Mouse (Mus musculus): ENCODE results near the gene Pum3. TPM values are rescaled to one million over a fixed set of nuclear protein-coding genes. Genes with fewer than 3 reads are reported as not detected.
"Not testable (repeated sequence)": the region's sequence is repeated elsewhere in the genome, so short reads cannot be mapped to it uniquely, and the experiment has no call there.

Pum3 gene
- total RNA-seq, 2 experiments from 2014 or later = 82.1 to 96.2 TPM

DNA sequence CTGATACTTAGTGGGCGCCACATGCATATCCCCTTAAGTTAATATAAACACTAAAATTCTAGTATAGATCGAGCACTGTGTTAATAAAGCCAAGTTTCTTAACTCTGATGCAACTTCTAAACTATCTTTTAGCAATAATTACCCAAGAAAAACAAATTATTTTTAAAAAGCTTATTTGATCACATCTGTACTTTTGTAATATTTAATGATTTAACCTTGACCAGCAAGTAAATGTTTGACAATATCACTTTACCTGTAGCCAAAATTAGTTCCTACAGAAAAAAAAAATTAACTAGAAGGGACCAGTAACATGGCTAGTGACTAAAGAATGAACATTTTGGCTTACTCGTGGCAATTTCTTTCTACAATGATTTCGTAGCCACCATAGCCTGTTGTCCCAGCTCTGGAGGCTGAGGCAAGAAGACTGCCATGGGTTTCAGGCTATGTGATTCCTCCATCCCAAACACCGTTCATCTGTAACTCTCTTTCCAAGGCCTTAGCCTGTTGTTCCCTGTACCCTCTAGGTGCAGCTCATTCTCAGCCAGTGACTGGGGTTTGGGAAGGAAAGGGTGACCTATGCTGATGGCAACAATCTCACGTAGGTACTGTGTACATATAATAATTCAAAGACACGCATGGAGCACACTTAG, 35.2 kb downstream of the Pum3 start:
- no peak for DNase-seq (ENCODE audit: low spot score in 2 of 2)

DNA sequence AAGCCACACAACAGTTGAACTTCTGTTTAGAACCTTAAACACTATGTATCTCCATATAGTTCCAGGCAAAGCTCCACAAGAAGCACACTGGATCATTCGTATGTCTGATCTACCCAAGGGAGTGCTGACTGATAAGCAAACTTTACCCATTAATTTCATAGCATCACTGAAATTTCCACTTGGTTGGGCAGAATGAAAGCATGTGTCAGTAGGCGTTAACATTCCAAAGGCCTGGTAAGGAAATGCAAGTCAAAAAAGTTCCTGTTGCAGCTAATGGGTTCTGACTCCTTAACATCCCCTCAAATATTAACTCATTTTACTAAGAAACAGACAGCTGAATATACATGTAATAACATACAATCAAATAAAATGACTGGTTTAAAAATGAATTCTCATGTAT, 37.2 kb downstream of the Pum3 start:
- no peak for DNase-seq (ENCODE audit: low spot score in 2 of 2)

DNA sequence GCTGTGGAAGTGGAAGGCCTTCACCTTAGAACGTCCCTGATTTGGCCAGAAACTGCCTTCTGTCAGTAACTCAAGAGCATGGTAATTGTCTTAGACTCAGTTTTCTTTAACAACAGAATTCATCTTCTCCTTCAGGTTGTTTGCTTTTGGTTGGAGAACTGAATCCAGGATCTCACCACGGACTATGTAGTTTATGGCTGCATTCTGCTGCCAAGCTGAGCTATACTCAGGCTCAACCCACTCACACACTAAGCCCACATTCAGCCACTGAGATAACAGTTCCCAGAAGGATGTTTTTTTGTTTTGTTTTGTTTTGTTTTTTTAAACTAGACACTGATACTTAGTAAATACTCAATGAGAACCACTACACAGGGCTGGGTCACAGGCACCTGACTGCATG, 38.3 kb downstream of the Pum3 start:
- no peak for DNase-seq (ENCODE audit: low spot score in 2 of 2)

DNA sequence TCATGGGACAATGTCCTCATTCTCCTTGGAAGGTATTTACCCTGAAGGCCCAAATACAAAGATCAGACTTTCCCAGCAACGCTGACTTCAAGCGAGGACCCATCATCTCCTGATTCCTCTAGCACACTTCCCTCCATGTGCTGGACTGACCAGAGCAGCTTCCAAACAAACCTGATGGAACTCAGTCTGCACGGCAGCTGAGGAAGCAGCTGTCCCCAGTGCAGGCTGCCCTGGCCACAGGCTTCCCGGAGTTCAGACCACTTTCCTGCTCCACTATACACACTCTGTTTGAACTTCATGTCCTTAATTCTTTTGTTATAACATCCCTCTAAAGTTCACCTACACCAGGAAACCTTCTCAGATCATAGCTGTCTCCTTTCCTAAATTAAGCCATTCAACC, 40.1 kb downstream of the Pum3 start:
- DNase-seq (ENCODE audit: low spot score in 2 of 2) = not testable (repeated sequence)

DNA sequence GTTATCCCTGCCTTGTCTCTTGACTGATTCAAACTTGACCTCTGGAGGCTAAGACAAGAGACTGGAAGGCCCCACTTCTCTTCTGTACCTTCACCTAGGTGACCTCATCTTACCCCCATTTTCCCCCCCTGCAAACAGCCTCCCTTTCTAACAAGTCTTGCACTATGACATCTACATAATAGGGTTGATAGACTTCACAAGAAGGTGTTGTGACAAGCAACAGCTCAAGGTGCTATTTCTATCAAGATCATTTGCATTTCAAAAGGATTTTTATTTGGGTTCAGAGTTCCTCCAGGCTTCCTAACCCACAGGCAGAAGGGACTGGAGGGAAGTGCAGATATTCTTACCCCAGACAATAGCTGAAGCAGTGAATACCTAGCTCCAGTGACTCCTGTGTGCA, 44.3 kb downstream of the Pum3 start:
- no peak for DNase-seq (ENCODE audit: low spot score in 2 of 2)

DNA sequence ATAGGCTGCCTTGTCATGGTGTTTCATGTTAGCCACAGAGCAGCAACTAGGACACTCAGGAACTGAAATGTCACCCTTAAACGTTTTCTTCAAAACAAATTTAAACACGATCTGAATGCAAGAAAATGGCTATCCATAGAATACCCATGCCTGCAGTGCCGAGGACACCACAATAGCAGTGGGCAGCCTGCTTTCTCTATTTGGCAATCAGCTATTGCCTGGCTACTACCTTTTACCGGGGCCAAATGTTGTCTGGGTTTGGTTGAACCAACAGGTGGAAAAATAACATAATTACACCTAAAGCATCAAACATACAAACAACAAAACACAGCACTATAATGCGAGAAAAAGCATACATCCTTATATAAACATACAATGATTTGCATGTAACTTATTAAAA, 46.4 kb downstream of the Pum3 start:
- no peak for DNase-seq (ENCODE audit: low spot score in 2 of 2)

DNA sequence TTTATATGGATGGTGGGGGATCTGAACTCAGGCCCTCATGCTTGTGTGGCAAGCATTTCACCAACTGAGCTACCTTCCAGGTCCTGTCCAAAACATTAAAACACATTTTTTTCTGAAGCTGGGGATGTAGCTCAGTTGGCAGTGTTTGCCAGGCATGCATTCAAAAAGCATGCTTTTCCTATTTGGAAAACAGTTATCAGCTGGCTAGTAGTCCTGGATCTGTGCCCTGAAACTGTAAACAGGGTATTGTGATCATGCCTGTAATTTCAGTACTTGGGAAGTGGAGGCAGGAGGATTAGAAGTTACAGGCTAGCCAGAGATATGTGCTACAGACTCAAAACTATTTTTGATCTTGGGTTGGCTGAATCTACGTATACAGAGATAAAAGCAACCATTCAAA, 47.5 kb downstream of the Pum3 start:
- no peak for DNase-seq (ENCODE audit: low spot score in 2 of 2)

DNA sequence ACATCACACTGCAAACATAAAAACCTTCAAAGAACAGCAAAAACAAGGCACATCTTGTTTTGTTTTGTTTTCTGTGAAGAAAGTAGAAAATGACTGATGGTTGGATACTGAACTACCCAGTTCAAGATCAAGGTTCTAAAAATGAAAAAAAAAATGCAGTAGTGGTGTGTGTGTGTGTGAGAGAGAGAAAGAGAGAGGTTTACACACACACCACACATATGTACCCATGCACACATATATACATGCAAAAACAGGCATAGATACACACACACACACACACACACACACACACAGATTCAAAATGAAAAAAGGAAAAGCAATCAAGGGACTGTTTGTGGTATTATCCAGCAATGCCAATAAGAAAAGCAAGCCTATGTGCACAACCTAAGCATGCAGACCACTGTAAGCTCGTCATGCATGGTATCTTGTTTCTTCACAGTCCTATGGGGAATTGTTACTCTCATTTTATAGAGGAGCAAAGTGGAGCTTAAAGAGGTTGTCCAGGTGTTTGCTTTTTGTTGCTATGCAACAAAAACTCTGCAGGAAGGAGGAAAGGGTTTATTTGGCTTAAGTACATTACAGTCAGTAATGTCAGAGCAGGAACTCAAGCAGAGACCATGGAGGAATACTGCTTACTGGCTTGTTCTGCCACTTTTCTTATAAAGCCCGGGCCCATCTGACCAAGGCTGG, 49.8 kb downstream of the Pum3 start:
- no peak for DNase-seq (ENCODE audit: low spot score in 2 of 2)

DNA sequence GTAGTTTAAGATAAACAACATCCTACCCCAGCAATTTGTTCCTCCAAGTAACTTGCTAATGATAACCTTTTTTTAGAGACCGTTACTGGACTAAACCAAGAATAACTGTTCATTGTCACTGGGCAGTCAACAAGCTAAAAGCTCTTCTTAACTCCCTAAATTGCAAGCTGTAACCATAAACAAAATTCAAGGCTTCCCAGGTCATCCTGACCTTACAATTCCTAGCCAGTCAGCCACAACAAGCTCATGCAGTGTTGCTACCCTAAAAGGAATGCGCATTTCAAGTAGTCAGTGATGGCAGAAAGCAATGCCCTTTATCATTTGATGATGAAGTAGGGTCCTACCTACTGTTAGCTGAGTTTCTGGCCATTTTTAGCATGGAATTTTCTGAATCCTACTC, 58.8 kb downstream of the Pum3 start:
- no peak for DNase-seq (ENCODE audit: low spot score in 2 of 2)

DNA sequence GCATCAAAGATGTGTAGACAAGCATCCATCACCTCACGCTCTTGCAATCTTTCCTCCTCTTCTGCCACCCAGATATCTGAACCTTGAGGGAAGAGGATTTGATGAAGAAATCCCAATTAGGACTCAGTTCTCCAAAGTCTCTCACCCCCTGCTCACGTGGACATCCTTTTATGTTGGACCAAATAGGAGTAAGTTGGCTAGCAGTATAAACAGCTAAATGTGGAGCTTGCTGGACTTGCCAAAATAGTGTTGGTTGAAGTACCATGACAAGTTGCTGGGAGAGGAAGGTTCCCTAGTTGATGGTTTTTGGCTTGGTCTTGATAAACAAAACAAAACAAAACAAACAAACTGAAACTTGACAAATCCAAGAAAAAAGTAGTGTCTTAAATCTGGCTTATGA, 59.5 kb downstream of the Pum3 start:
- no peak for DNase-seq (ENCODE audit: low spot score in 2 of 2)

DNA sequence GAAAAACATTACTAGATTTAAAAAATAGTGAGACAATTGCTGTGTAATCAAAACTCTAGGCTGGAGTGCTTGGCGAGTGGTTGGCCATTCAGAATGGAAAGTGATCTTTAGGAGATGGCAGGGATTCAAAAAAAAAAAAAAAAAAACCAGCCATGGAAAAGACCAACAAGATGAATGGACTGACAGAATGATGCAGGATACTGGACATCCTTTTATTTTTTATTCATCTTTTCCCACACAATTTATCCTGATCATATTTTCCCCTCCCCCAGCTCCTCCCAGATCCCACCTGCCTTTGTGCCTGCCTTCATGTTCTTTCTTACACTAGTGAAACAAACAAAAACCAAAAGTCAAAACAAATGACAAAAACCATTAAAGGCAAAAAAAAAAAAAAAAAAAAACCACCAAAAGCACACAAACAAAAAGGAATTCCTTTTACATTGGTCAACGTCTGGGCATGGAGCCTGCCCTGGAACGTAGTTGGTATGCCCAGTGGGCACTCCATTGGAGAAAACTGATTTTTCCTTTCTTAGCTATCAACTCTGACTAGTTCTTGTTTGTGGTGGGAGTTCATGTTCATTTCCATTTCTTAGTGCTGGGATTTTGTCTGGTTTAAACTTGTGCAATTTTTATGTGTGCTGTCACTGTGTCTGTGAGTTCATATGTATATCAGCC, 60.0 kb downstream of the Pum3 start:
- DNase-seq (ENCODE audit: low spot score in 2 of 2) = no peak

DNA sequence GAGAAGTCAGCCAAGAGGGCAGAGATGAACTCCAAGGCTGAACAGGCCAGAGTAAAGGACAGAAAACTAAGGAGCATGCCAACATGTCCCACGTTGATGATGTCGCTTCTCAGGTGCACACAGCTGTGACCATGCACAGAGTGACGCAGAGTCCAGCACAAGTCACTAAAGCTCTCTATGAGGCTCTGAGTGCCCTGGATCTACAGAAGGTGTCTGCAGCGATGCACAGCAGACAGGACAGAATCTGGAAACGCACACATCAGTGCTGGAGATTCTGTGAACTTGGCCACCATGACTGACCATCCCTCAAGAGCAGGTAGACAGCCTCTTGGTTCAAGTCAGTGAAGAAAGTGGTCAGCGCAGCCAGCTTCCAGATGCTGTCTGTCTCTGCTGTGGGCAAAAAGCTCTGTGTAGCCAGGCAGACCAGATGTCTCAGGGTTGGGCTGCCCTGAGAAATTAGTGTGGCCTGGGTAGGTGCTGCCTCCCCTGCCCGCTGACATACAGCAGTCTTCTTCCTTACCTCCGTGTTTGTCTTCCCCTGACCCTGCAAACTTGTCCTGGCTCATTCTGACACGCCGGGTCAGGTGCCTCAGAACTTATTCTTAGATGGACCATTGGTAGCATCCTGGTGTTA, 63.4 kb downstream of the Pum3 start:
- no peak for DNase-seq (ENCODE audit: low spot score in 2 of 2)

DNA sequence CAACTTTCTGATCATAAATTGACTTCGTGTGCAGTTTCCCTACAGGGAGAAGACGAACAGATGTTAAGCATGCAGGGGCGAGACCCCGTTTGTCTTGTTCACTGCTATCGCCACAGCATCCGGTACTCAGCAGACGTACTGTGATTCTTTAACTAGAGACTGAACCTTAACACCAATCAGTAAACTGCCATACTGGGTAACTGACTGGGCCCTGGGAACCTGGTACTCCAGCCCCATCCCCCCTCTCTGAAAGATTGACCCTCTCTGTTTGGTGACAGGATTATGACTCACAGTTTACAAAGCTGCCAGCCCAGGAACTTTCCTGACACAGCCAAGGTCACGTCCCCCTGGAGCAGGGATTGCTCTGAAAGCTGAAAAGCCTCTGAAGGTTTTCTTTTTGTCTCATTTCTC, 65.1 kb downstream of the Pum3 start:
- no peak for DNase-seq (ENCODE audit: low spot score in 2 of 2)

DNA sequence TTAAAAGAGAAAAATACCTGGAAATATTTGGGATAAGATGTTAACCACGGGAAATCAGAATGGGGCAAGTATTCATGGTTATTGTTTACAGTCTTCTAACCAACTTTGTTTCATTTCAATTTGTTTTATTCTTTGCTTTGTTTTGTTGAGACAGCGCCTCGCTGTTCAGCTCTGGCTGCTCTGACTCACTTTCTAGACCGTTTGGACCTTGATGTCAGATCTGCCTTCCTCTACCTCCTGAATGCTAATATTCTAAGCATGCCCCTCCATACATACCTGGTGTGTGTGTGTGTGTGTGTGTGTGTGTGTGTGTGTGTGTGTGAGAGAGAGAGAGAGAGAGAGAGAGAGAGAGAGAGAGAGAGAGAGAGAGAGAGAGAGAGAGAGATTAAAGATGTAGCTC, 65.7 kb downstream of the Pum3 start:
- no peak for DNase-seq (ENCODE audit: low spot score in 2 of 2)

DNA sequence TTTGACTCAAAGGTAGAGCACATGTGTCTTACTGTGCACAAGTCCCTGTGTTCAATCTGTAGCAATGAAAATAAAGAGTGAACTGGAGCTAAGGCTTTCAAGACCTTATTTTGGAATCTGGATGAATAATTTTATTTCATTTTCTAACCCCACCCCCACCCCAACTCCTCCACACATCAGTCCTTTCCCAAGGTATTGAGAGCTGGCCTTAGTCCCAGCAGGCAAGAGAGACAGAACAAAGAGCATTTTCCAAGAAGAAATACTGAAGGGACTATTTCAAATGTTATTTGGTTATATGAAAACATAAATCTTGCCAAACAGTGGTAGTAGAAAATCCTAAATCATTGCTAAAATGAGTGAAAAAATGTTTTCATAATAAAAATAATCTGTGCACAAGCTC, 69.2 kb downstream of the Pum3 start:
- DNase-seq (ENCODE audit: low spot score in 2 of 2) = no peak

DNA sequence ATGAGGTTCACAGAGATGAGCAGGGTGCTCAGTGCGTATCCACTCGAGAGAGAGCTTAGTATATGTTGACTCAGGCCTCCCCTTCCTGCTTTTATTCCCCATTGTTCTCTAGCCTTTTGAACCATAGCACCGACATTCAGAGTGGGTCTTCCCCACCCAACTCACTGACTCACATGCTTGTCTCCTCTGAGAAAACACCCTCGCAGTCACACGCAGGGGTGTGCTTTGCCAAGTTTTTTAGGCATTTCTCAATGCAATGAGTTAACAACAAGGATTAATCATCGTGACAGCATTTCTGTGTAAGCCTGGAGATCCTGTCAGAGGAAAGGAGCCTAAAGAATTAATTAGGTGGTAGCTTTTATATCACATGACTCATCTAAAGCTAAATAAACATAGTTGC, 77.9 kb downstream of the Pum3 start:
- DNase-seq (ENCODE audit: low spot score in 2 of 2) = no peak

DNA sequence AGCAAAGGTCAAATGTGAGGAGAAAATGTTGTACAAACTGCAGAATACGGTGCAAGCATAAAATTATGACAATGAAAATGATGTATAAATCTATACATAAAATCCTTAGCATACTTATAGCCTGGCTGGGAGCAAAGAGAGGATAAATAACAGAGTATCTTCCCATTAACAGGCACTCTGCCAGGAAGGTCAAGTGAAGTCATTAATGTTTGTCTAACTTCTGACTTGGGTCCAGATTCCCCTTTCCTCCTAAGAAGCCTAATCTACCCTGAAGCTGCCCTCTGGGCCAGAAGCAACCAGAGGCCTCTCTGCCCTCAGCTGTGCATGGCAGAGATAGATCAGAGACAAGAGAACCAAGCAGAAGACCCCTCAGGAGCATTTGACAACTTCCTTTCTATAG, 83.1 kb downstream of the Pum3 start:
- DNase-seq (ENCODE audit: low spot score in 2 of 2) = no peak

Other genes starting within 250 kb of the Pum3 start
- 10 to 100 TPM; 54.2 to 56.9 TPM for gene Vldlr, start 213.3 kb downstream of the Pum3 start, total RNA-seq (2021)
- gene Kcnv2, start 107.2 kb downstream of the Pum3 start, total RNA-seq (2021) = under 1 TPM; 0.18 to 0.30 TPM